Mouse (Mus musculus) embryonic facial prominence, embryonic 11.5 days (tissue): ENCODE results near the gene Rora. TPM values are rescaled to one million over a fixed set of nuclear protein-coding genes. Genes with fewer than 3 reads are reported as not detected.
A peak's percentile ranks its signal among the peaks of the same experiment; 100 is the strongest.

Source experiments
- ATAC-seq: fragments of 200-750 bp; cut with Nextera tagmentation; replicated peaks from 2 replicates; pipeline ENCODE4 v1.8.0; 2017; ENCODE audit warnings: low read depth; ENCODE audit not compliant: insufficient number of reproducible peaks, low FRiP score, low TSS enrichment
- DNase-seq: peaks from one replicate; pipeline ENCODE4 v3.0.0-alpha.2; 2015; ENCODE audit warnings: low spot score
- H3K27ac ChIP-seq: fragments of 300-500 bp; sonication (generic); replicated peaks from 2 replicates; pipeline ENCODE4 v1.5.1; 2014; ENCODE audit warnings: mild to moderate bottlenecking, low read depth, low read length, control low read depth
- H3K27me3 ChIP-seq: fragments of 300-500 bp; sonication (generic); 2 replicates; pipeline ENCODE4 v1.6.1; 2014; ENCODE audit warnings: mild to moderate bottlenecking, low read length, moderate library complexity, mixed read lengths; ENCODE audit not compliant: control insufficient read depth, insufficient read depth
- H3K36me3 ChIP-seq: fragments of 300-500 bp; sonication (generic); replicated peaks from 2 replicates; pipeline ENCODE4 v1.6.1; 2014; ENCODE audit warnings: low read depth, mild to moderate bottlenecking, low read length, moderate library complexity, mixed read lengths; ENCODE audit not compliant: control insufficient read depth, insufficient read depth
- H3K4me1 ChIP-seq: fragments of 300-500 bp; sonication (generic); 2 replicates; pipeline ENCODE4 v1.6.1; 2014; ENCODE audit warnings: low read length, mixed read lengths; ENCODE audit not compliant: control insufficient read depth, insufficient read depth
- H3K4me2 ChIP-seq: fragments of 300-500 bp; sonication (generic); 2 replicates; pipeline ENCODE4 v1.6.1; 2014; ENCODE audit warnings: low read depth, mild to moderate bottlenecking, control low read depth, low read length, moderate library complexity
- H3K4me3 ChIP-seq: fragments of 300-500 bp; sonication (generic); 2 replicates; pipeline ENCODE4 v1.5.1; 2014; ENCODE audit warnings: low read depth, low read length, control low read depth
- H3K9ac ChIP-seq: fragments of 300-500 bp; sonication (generic); replicated peaks from 2 replicates; pipeline ENCODE4 v1.6.1; 2014; ENCODE audit warnings: mild to moderate bottlenecking, control low read depth, low read length
- H3K9me3 ChIP-seq: fragments of 300-500 bp; sonication (generic); replicated peaks from 2 replicates; pipeline ENCODE4 v1.6.1; 2016; ENCODE audit warnings: mild to moderate bottlenecking, low read length, inconsistent platforms, mixed read lengths; ENCODE audit not compliant: control insufficient read depth
- WGBS: fragments of 180-500 bp; shearing (Covaris S2); extraction: QIAGEN DNeasy Blood & Tissue Kit; methylation state at CpG from one replicate; pipeline ENCODE4 v1.1.7; 2014; 5-methylcytosine and 5-hydroxymethylcytosine counted together
- polyA plus RNA-seq: library from polyadenylated mRNA; unstranded; fragments of >200 nt; fragmentation: Nextera tagmentation; extraction: Ambion mirVana; gene quantifications from 2 replicates; pipeline ENCODE4 v1.2.1, GENCODE M21; 2014

Gene Rora
- polyA plus RNA-seq, 1 experiment from 2014 or later: 5.7 TPM

DNA sequence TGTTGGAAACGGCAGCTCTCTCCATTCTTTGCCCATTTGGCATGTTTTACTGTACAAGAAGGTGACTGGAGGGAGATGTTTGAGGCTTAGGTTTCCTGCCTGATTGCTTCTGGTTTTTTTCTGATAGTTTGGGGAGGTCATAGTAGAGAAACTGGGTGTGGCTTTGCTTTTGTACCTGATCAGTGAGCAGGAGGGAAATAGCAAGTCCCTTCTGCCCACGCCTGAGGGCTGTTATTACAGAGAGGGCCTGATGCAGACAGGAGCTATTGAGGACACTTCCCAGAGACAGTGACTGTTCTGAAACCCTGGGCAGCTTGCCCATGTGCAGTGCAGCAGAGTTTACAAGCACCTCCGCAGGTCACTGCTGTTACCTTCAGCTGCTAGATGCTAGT is 724.1 kb downstream of the Rora start:
- no peaks in the 10 kb centered on the region for H3K9me3 ChIP-seq
- no peaks in the 10 kb centered on the region for H3K4me1 ChIP-seq
- DNase-seq (no peak), ATAC-seq (no peak)
- no peak overlapping the region for H3K27ac ChIP-seq
- whole genome bisulfite sequencing: 92% methylated on average over 3 of the region's 3 CpGs
- H3K36me3 ChIP-seq: no peaks in the 10 kb centered on the region
- H3K4me3 ChIP-seq: no peak overlapping the region
- no peak overlapping the region for H3K9ac ChIP-seq
- no peak overlapping the region for H3K4me2 ChIP-seq
- no peaks in the 10 kb centered on the region for H3K27me3 ChIP-seq

DNA sequence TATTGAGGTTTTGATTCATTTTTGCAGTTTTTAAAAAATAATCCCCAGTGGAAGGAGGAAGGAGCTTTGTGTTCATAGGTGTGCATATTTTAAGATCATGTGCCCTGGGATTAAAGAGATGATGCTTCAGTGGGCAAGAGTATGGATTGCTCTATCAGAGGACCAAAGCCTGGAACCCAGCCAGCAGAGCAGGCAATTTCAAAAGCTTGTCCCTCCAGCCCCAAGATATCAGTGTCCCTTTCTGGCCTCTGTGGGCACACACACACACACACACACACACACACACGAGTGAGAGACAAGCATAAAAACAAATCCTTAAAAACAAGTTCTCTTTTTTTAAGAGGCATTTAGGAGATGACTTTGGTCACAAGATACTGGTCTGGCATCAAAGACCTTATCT is 727.0 kb downstream of the Rora start:
- WGBS: 63% methylated on average over 1 of the region's 1 CpGs
- ATAC-seq: no peak

DNA sequence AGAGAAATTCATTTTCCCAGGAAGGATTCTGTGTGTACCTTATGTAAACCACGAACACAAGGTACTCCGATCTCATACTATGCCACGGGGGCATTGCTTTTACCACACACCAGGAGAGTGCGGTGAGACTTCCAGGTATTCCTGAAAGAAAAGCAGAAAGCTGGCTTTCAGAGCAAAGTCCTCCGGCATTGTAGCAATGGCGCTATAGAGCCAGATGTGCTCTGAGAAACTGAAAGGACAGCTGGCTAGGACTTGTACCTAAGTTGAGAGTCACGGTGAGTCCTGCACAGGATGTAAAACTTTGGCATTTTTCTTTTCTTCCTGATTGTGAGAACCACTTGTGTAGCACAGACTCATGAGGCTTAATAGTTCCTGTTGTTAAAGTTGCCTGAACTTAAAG is 728.2 kb downstream of the Rora start:
- Histone ChIP-seq H3K9me3 (no peaks in the 10 kb centered on the region), H3K36me3 (no peaks in the 10 kb centered on the region), H3K27me3 (no peaks in the 10 kb centered on the region), H3K27ac (no peak overlapping the region), H3K4me3 (no peak overlapping the region), H3K9ac (no peak overlapping the region), H3K4me1 (no peaks in the 10 kb centered on the region), H3K4me2 (no peak overlapping the region)
- DNase-seq: no peak
- 51% methylated on average over 7 of the region's 7 CpGs for WGBS
- no peak for ATAC-seq

More for the DNA sequence above, 727.0 kb downstream of the Rora start:
- H3K9ac ChIP-seq: no peak overlapping the region
- H3K27me3 ChIP-seq: no peaks in the 10 kb centered on the region
- H3K4me2 ChIP-seq: no peak overlapping the region
- no peak overlapping the region for H3K27ac ChIP-seq
- H3K4me3 ChIP-seq: no peak overlapping the region
- no peaks in the 10 kb centered on the region for H3K36me3 ChIP-seq
- no peaks in the 10 kb centered on the region for H3K4me1 ChIP-seq
- DNase-seq: no peak
- no peaks in the 10 kb centered on the region for H3K9me3 ChIP-seq

DNA sequence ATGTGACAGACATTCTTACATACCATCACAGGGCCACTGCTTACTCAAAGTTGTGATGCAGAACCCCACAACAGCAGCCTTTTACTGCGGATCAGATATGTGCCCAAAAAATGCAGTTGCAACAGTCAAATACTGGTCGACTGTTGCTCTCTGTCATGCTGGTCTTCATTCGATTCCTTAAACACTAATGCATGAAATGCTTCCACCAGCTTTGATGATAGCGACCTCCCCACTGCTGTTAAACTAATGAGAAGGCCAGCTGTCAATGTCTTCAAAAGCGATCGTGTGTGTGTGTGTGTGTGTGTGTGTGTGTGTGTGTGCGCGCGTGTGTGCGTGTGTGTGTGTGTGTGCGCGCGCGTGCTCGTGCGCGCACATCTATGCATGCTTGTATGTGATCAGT is 730.9 kb downstream of the Rora start:
- H3K9me3 ChIP-seq: no peaks in the 10 kb centered on the region
- H3K27me3 ChIP-seq: no peaks in the 10 kb centered on the region
- H3K4me3 ChIP-seq: no peak overlapping the region
- ATAC-seq (no peak), DNase-seq (no peak)
- no peaks in the 10 kb centered on the region for H3K4me1 ChIP-seq
- WGBS: 91% methylated on average over 17 of the region's 17 CpGs
- H3K36me3 ChIP-seq: no peaks in the 10 kb centered on the region
- H3K9ac ChIP-seq: no peak overlapping the region
- no peak overlapping the region for H3K4me2 ChIP-seq
- H3K27ac ChIP-seq: no peak overlapping the region

DNA sequence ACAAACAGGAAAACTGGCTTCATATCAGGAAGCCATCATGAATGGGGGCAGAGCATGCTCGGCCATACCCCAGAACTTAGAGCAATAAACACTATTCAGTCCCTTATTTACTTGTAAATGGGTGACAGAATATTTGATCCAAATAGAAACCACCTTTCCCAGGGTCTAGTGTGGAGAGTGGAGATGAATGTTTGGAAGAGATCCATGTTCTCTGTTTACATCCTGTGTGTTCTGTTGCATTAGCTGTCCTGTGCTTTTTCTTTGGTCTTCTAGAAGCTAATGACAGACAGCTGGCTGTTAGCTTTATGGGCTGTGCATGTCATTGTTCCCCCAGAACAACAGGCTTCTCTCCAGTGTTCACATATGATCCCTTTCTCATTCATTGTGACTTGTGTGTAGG is 731.3 kb downstream of the Rora start:
- Histone ChIP-seq H3K9ac (no peak overlapping the region), H3K27me3 (no peaks in the 10 kb centered on the region), H3K4me3 (no peak overlapping the region), H3K4me1 (no peaks in the 10 kb centered on the region), H3K27ac (no peak overlapping the region), H3K4me2 (no peak overlapping the region), H3K36me3 (no peaks in the 10 kb centered on the region), H3K9me3 (no peaks in the 10 kb centered on the region)
- ATAC-seq (no peak), DNase-seq (no peak)
- 66% methylated on average over 1 of the region's 1 CpGs for WGBS

DNA sequence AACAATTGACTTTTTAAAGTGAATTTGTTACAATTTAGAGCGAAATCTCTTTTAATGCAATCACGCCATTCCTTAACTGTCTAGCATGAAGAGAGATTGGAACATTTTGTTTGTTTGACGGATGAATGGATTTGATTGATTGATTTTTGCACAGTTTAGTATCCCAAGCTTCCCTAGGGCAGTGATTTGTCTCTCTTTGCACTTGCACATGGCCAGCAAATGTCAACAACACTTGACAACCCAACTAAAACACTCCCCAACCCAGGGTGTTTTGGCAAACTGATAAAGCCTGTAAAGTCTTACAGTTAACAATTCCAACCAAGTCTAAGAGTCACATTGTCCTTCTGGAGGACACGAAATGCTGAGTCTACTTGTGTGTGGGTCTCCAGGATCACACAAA is 733.7 kb downstream of the Rora start:
- DNase-seq (no peak), ATAC-seq (no peak)
- Histone ChIP-seq H3K9ac (no peak overlapping the region), H3K36me3 (no peaks in the 10 kb centered on the region), H3K27ac (no peak overlapping the region), H3K4me1 (no peaks in the 10 kb centered on the region), H3K27me3 (no peaks in the 10 kb centered on the region), H3K4me3 (no peak overlapping the region), H3K9me3 (no peaks in the 10 kb centered on the region), H3K4me2 (no peak overlapping the region)
- WGBS: 82% methylated on average over 4 of the region's 4 CpGs

DNA sequence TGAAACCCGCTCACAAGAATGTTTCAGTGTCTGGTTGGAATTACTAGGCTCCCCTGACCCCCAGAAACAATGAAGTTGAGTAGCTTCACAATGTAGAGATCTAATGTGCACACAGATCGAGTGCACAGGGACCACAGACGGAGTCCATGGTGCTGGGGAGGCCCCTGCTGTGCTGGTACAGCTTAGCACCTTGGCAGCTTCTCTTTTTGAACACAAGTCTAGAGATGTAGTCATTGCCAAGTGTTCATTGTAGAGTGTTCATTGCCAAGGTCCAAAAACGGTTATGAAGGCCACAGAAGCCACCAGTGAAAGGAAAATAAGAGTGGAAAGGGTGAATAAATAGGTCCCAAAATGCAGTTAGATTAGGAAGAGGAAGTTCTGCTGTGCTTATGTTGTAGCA is 737.0 kb downstream of the Rora start:
- WGBS: 74% methylated on average over 4 of the region's 4 CpGs
- Histone ChIP-seq H3K27ac (no peak overlapping the region), H3K4me3 (no peak overlapping the region), H3K9me3 (no peaks in the 10 kb centered on the region), H3K27me3 (no peaks in the 10 kb centered on the region), H3K36me3 (no peaks in the 10 kb centered on the region), H3K4me2 (no peak overlapping the region), H3K9ac (no peak overlapping the region), H3K4me1 (no peaks in the 10 kb centered on the region)
- DNase-seq (no peak), ATAC-seq (no peak)

DNA sequence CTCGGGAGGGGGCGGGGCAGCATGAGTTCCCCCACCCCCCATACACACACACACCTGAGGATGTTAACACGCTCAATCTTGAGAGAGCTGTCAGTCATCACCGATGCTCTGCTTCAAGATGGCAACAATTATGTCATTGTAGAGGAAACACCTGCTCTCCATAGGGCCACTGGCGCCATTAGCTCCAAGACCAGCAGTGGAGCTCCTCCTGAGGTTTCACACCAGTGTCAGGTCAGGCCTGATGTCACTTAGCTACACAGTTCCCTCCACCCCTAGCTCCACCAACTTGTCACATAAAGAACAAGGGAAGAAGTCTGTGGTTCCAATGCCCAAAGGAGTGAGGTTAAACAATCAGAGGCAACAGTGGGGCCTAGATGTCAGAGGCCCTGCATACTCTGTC is 740.6 kb downstream of the Rora start:
- no peak overlapping the region for H3K27ac ChIP-seq
- H3K4me1 ChIP-seq: no peaks in the 10 kb centered on the region
- no peak overlapping the region for H3K4me3 ChIP-seq
- H3K36me3 ChIP-seq: no peaks in the 10 kb centered on the region
- DNase-seq (no peak), ATAC-seq (no peak)
- 86% methylated on average over 5 of the region's 5 CpGs for WGBS
- no peaks in the 10 kb centered on the region for H3K27me3 ChIP-seq
- H3K9me3 ChIP-seq: no peaks in the 10 kb centered on the region
- H3K4me2 ChIP-seq: no peak overlapping the region
- no peak overlapping the region for H3K9ac ChIP-seq

DNA sequence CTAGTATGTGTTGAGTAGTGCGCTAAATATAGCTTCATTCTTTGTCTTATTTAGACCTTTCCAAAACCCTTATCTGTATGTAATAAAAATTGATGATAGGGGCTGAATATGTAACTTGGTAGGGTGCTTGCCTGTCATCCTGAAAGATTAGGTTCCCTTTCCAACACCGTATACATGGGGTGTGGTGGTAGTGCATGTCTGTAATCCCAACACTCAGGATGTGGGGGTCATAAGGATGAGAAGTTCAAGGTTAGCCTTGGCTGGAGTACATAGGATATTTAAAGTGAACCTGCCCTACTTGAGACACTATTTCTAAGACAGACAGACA is 743.8 kb downstream of the Rora start:
- ATAC-seq (peak; percentile 32; the same call in 1 of the 2 replicates), DNase-seq (no peak)
- H3K27ac ChIP-seq: peak overlapping the region; percentile 94
- H3K9ac ChIP-seq: peak overlapping the region; percentile 97
- no peaks in the 10 kb centered on the region for H3K27me3 ChIP-seq
- no peaks in the 10 kb centered on the region for H3K36me3 ChIP-seq
- H3K9me3 ChIP-seq: no peaks in the 10 kb centered on the region
- H3K4me2 ChIP-seq: peak overlapping the region; percentile 60
- no peaks in the 10 kb centered on the region for H3K4me1 ChIP-seq
- peak overlapping the region; percentile 73 for H3K4me3 ChIP-seq
- 66% methylated on average over 2 of the region's 2 CpGs for WGBS
